Mouse (Mus musculus) thymus, adult 2 months (tissue): ENCODE results near the gene Gas6.

Experiments used
- CTCF ChIP-seq: fragments of 200-500 bp; IDR thresholded peaks from 2 replicates; pipeline ENCODE4 v1.5.1; 2012; ENCODE audit warnings: mild to moderate bottlenecking, control low read depth, low read length, moderate library complexity, borderline replicate concordance; ENCODE audit not compliant: control insufficient read depth, poor library complexity, insufficient read depth; ENCODE audit errors: extremely low read depth
- POLR2A ChIP-seq: fragments of 200-500 bp; IDR thresholded peaks from 2 replicates; pipeline ENCODE4 v1.6.1; 2012; ENCODE audit warnings: mild to moderate bottlenecking, low read length, control low read depth, moderate library complexity; ENCODE audit not compliant: control insufficient read depth, poor library complexity, insufficient read depth; ENCODE audit errors: extremely low read depth

DNA sequence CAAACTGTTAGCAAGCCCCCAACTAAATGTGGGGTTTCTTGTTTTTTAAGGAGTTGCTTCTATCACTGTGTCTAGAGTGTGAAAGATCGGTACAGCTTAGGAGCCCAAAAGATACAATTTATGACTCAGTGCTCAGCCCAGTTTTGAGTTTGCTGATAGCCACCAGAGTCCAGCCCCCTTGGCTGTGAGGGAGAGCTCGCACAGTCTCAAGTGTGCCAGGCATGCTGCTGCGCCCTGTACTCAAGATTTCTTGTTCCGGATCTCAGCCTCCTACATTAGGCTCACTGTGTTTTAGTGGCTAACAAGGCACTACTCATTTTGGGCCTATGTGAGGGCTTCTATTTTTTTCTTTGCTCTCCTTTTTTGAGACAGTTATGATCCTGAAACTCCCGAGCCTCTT, 45.8 kb upstream of the Gas6 start:
- TF ChIP-seq POLR2A = no peak
- TF ChIP-seq CTCF = no peak
